Mouse (Mus musculus): ENCODE measurements around the gene Ccdc127. TPM values are rescaled to one million over a fixed set of nuclear protein-coding genes. Genes with fewer than 3 reads are reported as not detected.
A peak's percentile ranks its signal among the peaks of the same experiment; 100 is the strongest.

The Ccdc127 gene
- polyA plus RNA-seq (2012; rRNA removed), result 22.0 and 29.8 TPM in 2 replicates

DNA sequence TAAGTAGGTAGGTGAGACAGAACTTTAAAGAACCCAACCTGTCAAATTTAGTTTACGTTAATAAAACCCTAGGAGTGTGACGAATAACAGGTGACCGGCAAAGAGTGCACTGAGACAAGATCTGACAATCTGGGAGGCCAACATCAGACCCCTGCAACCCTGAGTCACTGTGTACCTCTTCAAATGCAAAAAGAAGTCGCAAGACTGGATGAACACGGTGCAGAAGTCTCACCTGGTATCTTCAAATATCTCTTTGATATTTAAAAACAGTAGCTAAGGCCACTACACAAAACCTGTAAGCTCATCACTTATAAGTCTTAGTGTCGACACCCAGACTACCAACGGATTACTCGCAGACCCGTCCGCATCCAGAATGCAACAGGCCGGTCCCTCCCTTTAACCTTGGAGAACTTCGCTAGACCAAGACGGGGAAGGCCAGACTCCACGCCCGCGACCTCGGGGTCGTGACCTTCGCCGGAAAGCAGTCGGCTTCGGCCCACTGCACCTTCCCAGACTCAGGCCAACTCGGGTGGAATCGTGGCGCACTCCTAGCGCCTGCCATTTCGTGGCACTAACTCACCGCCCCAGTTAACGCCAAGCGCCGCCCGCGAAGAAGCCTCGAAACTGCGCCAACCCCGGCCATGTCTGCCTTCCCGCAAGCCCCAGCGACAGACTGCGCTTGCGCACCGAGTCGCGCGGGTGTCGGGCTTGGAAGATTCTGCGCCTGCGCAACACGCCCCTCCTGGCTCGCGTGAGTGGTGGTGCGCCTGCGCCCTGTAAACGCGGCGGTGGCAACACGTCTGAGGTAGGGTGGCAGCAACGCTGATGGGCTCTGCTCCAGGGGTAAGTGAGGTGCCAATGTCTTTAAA, at the start of gene Ccdc127, which contains the start of gene Sdha:
Ccdc127 (plus strand) TSS at position 744 of the 869 bp plus-strand sequence.
Sdha (minus strand) TSS at position 715 of the 869 bp plus-strand sequence.
- DNase-seq (ENCODE audit: low spot score), result peak; percentile 91

DNA sequence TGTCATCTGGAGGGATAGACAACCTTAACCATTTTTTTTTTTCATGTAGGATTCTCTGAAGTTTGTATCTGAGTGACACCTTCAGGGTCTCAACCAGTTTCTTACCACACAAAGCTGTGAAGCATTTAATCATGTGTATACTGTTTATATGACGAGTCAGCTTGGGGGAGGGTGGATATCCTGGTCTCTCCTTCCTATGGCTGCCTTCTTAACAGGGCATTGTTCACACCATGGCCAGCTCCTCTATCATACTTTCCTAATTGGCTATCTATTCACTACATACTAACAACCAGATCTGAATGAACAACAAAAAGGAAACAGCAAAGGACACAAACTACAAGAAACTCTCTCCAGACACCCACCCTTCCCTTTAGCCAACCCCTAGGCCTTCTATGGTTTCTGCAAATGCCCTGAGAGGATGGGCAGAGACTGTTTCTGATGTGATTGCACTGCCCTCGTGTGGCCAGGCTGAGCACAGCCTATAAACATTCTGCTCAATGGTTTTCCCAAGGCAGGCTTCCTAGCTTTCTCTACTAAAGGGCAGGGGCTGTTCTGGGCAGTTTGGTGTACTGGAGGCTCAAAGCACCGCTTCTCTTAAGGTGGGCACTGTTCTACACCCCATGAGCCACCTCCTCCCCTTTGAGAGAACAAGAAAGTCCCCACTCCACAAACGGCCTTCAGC, 49.0 kb upstream of the Ccdc127 start:
- peak; percentile 52 for DNase-seq (ENCODE audit: low spot score)

DNA sequence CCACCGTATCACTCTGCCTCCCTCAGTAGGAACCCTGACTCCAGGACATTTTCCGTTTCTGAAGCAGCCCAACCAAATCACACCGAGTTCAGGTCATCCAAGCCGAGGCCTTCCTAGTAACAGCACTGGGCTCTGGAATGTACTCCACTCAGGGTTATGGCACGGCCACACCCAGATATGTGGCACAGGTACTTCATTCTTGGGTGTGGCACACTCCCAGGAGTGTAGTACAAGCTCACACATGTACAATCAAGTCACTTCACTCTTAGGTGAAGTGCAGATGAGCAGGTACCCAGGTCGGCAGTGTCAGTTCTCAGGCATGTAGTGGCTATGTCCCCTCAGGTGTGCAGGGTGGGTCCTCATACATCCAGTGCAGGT, 48.5 kb upstream of the Ccdc127 start:
- peak; percentile 24 for DNase-seq (ENCODE audit: low spot score)

DNA sequence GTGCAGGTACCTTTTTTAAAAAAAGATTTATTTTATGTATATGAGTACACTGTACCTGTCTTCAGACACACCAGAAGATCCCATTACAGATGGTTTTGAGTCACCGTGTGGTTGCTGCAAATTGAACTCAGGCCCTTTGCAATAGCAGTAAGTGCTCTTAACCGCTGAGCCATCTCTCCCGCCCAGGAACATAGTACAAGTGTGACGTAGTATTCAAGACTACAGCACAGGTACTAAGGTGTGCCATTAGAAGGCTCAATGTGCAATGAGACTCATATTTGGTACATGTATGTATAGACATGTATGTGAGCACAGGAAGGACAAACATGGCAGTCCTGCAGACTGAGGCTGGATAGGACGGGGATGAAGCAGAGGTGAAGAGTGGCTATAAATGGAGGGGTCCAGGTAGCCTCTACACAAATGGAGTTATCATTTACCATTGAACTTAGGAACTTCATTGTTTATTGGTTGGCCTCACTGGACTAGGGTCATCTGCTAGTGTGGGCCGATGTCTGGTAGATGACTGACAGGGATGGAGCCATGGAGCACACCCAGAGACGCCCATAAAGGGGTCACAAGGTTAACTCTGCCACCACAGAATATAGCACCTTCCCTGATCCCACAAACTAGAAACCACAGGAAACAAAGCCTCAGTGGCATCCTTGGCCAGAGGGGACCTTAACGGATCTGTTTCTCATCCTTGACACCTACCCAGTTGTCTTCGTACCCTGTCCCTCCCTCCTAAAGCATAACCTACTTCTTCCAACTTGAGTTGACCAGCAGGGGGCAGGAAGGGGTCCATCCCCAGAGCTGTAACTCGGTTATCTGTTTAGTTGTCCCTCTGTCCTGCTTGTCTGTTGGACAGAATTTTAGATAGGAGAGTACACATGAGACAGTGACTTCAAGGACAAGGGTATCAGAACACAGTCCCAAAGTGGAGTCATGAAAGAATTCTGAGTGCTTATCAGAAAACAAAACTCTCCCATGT, 47.8 kb upstream of the Ccdc127 start:
- no peak for DNase-seq (ENCODE audit: low spot score)

DNA sequence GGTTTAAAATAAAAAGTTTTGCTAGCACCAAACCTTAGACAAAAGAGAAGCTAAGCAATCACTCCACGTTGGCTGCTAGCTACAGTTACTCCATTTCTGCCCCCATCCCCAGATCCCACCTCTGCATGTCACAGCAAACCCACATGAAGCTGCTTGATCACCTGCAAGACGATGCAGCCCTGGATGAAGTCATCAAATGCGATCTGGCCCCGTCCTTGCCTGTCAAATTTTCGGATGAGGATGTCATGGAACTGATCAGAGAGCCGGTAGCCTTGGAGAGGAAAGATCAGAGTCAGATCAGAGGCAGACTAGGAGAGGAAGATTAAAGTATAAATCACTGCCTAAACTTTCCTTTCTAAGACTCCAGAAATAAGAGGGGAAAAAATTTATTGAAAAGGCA, 44.7 kb upstream of the Ccdc127 start:
- DNase-seq (ENCODE audit: low spot score), result no peak

DNA sequence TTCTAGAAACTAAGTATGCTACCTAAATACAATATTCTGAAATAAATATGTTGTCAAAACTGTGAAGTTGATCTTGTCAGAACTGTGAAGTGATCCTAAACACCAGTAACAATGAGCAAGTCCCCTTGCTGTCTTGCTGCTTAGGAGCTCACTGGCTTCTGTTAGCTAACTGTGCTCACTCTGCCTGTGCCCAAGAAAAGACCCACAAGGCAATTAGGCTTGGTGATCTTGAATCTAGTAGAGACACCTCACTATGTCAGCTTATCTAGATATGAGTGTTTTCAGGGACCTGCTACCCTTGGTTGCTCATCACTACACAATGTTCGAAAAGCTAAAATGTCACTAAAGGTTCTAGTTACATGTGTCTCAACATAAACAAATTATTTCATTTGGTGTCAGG, 44.3 kb upstream of the Ccdc127 start:
- no peak for DNase-seq (ENCODE audit: low spot score)

DNA sequence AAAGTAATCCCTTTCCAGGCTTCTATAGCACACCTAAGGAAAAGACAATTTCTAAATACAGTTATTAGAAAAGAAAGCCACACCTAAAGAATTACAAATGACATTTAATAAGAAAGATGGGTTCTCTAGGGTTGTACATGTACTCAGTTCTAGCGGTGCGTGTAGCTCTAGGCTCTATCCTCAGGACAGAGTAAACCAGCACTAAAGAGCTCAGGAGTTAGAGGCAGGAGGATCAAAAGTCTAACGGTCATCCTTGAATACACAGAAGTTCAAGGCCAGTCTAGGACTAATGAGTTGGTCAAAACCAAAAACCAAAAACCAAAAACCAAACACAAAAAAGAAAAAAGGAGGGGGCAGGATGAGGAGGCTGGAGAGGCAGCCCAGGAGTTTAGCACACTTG, 35.5 kb upstream of the Ccdc127 start:
- DNase-seq (ENCODE audit: low spot score), result no peak

DNA sequence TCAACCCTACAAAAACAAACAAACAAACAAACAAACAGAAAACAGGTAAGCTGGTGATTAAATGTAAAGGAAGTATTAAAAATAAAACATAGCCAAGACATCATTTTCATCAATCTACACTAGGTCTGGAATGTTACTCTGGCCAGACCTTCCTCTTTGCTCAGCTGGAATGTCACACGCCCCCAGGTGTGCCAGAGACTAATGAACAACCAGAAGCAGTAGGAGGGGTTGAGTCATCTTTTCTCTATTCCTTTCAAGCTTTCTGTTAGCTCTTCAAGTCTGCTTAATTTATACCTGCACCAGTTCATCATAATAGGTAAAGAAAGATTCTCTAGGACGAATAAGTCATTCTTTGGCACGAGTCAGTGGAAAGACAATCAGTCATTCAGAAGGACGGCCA, 33.7 kb upstream of the Ccdc127 start:
- DNase-seq (ENCODE audit: low spot score), result no peak

DNA sequence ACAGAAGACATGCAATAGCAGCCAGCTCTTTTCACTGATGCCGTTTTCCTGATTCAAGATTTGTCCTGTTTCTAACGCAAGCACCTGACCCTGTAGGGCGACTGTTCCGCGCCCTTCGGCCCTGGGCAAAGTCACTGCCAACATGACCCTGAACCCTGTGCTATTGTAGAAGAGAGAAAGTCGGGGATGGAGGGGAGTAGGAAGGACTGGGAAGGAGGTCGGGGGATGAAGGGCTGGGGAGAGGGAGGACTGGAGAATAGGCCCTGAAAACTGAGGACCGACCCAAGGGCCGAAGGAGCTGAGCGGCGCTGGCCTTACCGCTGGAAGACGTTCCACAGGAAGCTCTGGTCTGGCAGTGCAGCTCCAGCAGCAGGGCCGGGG, 33.3 kb upstream of the Ccdc127 start:
- no peak for DNase-seq (ENCODE audit: low spot score)

DNA sequence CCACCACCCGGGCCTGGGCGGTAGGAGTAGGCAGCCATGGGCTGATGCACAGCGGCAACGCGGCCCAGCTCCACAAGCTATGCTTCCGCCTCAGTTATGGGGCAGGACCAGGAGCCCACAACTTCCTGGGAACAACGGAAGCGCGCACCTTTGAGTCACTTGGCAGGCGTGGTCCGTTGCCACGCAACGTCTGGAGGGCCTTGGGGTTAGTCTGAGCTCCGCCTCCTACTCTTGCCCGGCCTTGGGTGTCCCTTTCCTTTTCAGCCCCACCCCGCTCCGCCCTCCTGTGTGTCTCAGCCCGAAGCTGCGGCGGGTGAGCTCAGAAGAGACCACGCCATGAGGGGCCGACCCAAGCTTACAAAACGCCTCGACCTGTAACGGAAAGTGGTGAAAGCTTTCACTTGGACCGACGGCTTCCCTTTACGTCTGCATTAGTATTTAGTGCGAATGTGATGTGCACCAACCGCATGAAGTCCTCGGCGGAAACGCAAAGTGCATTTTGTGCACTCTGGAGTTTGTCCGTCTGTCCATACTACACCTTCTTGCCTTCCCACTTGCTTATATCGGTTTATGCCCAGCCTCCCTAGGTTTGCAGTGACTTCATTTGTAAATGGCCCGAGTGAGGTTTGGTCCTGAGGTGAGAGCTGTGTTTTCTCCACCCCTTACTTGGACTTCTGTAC, 32.8 kb upstream of the Ccdc127 start, which contains the start of gene Pdcd6:
Pdcd6 (minus strand) TSS at position 411 of the 680 bp plus-strand sequence.
- DNase-seq (ENCODE audit: low spot score), result peak; percentile 78

DNA sequence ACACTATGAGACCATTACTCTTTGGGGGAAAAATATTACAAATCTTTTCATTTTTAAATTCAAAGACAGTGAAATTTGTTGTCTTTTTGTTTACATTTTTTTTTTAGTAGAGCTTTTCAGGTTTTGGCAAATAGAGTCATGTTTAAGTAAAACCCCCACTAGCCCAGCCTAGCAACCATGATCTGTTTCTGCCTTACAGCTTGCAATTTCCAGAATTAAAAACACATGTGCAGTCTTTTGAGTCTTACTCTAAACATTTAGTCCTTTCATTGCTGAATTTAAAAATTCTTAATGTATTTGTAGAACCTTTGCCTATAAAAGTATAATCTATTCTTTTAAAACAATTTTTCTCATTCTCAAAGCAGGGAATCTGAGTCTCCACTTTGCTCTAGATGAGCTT, 20.8 kb upstream of the Ccdc127 start:
- no peak for DNase-seq (ENCODE audit: low spot score)

DNA sequence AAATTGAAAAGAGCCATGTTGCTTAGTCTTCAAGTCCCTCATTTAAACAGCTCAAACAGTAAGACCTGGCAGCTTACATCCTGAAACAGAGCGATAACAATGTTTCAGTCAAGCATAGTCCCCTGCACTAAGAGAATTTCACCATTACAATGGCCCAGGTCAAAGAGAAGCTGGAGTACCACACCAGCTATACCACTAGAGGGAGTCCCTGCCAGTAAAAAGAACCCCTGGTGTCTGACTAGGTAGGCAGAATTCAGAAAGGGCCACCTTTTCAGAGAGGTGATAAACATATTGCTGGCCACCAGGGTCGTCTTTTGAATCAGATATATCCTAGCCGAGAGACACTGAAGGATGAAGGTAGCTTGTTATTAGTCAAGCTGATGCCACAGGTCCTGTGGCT, 9.1 kb upstream of the Ccdc127 start:
- DNase-seq (ENCODE audit: low spot score), result no peak

DNA sequence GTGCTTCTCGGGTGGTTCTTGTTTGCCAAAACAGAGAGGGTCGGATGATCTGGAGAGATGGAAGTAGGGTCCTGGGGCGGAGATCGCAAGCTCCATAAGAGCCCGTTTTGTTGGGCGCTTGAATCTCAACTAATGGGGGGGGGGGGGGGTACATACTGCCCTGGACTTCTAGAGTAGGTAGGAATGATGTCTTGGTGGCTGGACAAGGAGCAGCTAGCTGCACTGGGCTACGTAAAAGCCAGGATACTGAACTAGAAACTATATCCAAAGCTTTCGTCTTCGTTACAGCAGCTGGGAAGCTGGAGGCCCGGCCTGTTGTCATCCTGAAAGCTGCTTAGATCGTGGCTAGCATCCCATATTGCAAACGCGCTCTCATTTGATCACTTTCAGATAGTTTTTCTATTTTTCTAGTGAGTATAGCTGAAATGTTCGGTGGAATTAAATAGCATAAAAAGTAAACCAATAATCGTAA, 362 bp downstream of the Ccdc127 start:
- DNase-seq (ENCODE audit: low spot score), result no peak

DNA sequence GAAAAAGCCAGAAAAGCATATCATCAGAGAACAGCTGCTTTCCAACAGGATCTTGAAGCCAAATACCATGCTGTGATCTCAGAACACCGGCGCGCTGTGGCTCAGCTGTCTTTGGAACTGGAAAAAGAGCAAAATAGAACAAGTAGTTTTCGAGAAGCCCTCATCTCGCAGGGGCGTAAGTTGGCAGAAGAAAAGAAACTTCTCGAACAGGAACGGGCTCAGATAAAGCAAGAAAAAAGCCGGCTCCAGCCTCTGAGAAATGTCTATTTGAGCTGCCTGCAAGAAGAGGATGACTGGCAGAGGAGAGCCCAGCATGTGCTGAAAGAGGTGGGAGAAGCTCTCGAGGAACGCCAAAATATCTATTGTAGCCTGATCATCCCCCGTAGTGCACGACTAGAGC, 6.4 kb downstream of the Ccdc127 start:
- DNase-seq (ENCODE audit: low spot score), result no peak

DNA sequence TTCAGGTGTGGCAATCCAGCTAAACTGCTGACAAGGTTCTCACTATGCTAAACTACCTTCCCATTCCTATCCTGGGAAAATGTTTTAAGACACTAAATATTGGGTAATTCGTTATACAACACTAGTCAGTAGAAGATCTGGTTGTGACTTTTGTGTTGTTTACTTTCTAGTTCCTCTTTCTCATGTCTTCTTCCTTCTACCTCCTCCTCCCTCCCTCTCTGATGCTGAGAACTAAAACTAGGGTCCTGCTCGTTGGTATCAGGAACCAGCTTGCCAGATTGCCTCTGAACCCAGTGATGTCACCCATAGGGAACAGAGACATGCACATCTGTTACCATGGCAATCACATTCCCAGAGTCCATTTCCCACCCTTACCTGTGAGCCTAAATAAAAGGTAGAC, 12.1 kb downstream of the Ccdc127 start:
- DNase-seq (ENCODE audit: low spot score), result no peak

DNA sequence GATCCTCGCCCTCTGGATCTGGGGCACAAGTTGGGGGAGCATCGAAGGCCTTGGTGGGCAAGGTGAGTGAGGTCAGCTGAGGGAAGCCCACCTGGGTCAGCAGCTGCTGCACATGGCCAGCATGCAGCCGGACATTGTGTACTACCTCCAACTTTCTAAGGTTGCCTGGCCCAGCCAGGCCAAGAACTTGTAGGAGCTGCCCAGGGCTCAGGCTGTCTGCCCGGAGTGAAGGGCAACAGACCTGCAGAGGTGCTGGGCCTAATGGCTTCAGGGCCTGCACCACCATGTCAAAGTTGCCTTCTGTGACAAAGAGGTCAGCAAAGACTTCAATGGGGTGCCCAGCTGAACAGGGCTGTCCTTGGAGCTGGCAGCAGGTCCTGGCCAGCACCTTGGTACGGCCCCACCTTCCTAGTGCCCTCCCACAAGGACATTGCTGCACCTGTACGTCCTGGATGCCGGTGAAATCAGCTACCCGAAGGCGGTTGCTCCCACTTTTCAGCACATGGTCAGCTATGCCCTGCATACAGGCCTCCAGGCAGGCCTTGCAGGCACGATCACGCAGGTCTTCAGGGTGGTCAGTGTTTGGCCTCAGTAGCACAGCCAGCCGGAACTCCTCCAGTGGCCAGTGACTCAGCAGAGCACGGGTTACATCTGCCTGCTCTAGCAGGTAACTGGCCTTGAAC, 13.2 kb downstream of the Ccdc127 start:
- no peak for DNase-seq (ENCODE audit: low spot score)

DNA sequence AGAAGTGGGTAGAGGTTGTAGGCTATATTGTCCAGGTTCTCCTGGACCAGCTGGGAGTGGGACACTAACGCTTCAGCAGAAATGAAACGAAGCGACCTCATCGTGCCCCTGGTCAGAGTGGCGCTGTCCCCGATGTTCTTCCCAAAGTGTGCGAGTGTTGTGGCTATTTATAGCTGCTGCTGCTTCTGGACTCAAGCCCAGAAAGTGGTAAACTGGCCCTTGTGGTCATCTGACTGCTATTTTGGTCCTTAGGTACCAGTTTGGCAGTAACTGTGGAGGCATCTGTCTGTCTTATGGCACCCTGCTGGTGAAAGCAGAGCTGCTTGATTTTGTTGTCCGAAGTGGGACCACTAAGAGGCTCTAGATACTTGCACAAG, 13.7 kb downstream of the Ccdc127 start, which contains the start of gene Lrrc14b:
Lrrc14b (minus strand) TSS at position 147 of the 377 bp plus-strand sequence.
- DNase-seq (ENCODE audit: low spot score), result no peak

DNA sequence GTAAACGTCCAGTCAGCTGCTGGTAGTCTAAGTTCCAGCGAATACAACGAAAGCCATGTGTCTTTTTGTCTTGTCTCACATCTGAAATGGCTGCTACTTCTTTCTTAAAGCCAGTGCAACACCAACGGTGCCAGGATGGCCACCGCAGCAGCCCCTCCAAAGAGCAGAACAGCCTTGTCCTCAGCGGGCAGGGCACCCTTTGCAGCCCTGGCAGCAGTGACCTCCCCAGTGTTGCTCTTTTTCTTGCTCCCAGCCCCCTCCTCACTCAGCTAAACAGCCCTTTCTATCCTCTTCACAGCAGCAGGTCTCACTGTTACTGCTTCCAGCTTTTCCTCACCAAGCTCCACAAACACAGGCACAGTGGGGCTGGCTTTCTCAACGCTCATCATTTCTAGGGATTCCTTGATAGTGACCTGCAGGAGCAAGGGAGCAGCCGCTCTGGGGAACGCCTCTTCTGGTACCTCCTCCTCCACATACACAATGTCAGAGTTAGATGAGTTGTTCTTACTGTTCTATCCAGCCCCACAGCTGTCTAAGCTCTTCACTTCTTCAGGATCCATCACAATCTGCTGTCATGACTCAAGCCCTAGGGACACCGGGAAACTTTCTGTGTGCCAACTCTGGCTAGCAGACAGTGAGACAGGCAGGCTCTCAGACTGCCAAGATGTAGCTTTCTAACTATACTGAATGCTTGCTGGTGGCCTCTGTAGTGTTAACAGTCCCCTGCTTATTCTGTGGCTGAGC, 31.6 kb downstream of the Ccdc127 start:
- DNase-seq (ENCODE audit: low spot score), result no peak

DNA sequence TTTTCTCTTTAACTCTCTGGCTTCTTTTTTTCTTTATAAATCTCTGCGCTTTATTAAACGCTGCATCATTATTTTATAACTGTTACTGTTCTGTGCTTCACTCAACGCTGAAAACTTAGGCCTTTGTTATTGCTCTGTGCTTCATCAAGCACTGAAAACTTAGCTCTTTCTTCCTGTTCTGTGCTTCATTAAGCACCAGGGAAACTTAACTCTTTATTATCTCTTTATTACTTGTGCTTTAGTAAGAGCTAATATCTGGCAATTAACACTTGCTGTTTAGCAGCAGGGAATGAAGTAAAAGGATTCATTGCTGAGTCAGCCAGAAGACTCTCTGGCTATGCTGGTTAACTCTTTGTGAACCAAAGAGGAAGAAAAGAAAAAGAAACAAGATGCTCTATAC, 32.2 kb downstream of the Ccdc127 start:
- no peak for DNase-seq (ENCODE audit: low spot score)

DNA sequence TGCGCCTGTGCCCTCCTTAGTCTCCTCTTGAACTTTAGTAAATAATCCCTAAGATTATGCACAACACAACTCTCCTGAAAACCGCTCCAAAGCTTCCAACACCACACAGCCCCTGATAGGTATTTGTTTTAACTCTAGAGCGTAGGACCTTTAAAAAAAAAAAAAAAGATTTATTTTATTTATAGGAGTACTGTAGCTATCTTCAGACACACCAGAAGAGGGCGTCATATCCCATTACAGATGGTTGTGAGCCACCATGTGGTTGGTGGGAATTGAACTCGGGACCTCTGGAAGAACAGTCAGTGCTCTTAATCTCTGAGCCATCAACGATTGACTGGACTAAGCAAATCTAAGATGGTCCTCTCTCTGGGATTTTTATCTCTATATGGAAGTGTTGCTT, 39.6 kb downstream of the Ccdc127 start:
- DNase-seq (ENCODE audit: low spot score), result no peak
